Mouse (Mus musculus) neural tube, embryonic 14.5 days (tissue): ENCODE measurements around the gene Prickle1. TPM values are rescaled to one million over a fixed set of nuclear protein-coding genes. Genes with fewer than 3 reads are reported as not detected.

ENCODE experiments used
- ATAC-seq: fragments of 200-750 bp; cut with Nextera tagmentation; 2 replicates; pipeline ENCODE4 v1.8.0; 2017; ENCODE audit warnings: low read depth, mild to moderate bottlenecking, moderate TSS enrichment, moderate library complexity
- H3K27ac ChIP-seq: fragments of 300-500 bp; sonication (generic); 2 replicates; pipeline ENCODE4 v1.5.1; 2014; ENCODE audit warnings: low read depth, mild to moderate bottlenecking, control low read depth, low read length, moderate library complexity, mixed read lengths
- H3K27me3 ChIP-seq: fragments of 300-500 bp; sonication (generic); 2 replicates; pipeline ENCODE4 v1.6.1; 2014; ENCODE audit warnings: low read length; ENCODE audit not compliant: control insufficient read depth, insufficient read depth
- H3K36me3 ChIP-seq: fragments of 300-500 bp; sonication (generic); 2 replicates; pipeline ENCODE4 v1.6.1; 2014; ENCODE audit warnings: low read length, mixed read lengths; ENCODE audit not compliant: control insufficient read depth, insufficient read depth
- H3K4me1 ChIP-seq: fragments of 300-500 bp; sonication (generic); 2 replicates; pipeline ENCODE4 v1.6.1; 2014; ENCODE audit warnings: low read length; ENCODE audit not compliant: control insufficient read depth, insufficient read depth
- H3K4me2 ChIP-seq: fragments of 300-500 bp; sonication (generic); 2 replicates; pipeline ENCODE4 v1.6.1; 2014; ENCODE audit warnings: mild to moderate bottlenecking, low read depth, low read length, control low read depth
- H3K4me3 ChIP-seq: fragments of 300-500 bp; sonication (generic); 2 replicates; pipeline ENCODE4 v1.5.1; 2014; ENCODE audit warnings: low read depth, low read length, control low read depth, mixed read lengths
- H3K9ac ChIP-seq: fragments of 300-500 bp; sonication (generic); replicated peaks from 2 replicates; pipeline ENCODE4 v1.6.1; 2014; ENCODE audit warnings: low read depth, mild to moderate bottlenecking, control low read depth, low read length, mixed read lengths
- H3K9me3 ChIP-seq: fragments of 300-500 bp; sonication (generic); 2 replicates; pipeline ENCODE4 v1.6.1; 2016; ENCODE audit warnings: low read length; ENCODE audit not compliant: control insufficient read depth
- WGBS: fragments of 180-500 bp; shearing (Covaris S2); extraction: QIAGEN DNeasy Blood & Tissue Kit; methylation state at CpG from one replicate; pipeline ENCODE4 v1.1.7; 2014; 5-methylcytosine and 5-hydroxymethylcytosine counted together
- polyA plus RNA-seq: library from polyadenylated mRNA; unstranded; fragments of >200 nt; fragmentation: Nextera tagmentation; extraction: Ambion mirVana; gene quantifications from 2 replicates; pipeline ENCODE4 v1.2.1, GENCODE M21; 2014

Gene Prickle1
- polyA plus RNA-seq, 1 experiment from 2014 or later = 26.9 TPM

- H3K4me2 ChIP-seq = no peak overlapping the region
- no peaks in the 10 kb centered on the region for H3K4me1 ChIP-seq
- no peaks in the 10 kb centered on the region for H3K27me3 ChIP-seq
- no peak overlapping the region for H3K4me3 ChIP-seq
- 78% methylated on average over 21 of the region's 21 CpGs for WGBS
- H3K36me3 ChIP-seq = no peaks in the 10 kb centered on the region
- no peak overlapping the region for H3K9ac ChIP-seq
- no peak overlapping the region for H3K27ac ChIP-seq
- no peak for ATAC-seq
- H3K9me3 ChIP-seq = no peaks in the 10 kb centered on the region
Measured at GRCm38 (mm10) chr15:93538551-93539205, 57.0 kb downstream of the Prickle1 start.

- Histone ChIP-seq H3K4me1 (no peaks in the 10 kb centered on the region), H3K27ac (no peak overlapping the region), H3K4me3 (no peak overlapping the region), H3K4me2 (no peak overlapping the region), H3K9me3 (no peaks in the 10 kb centered on the region), H3K27me3 (no peaks in the 10 kb centered on the region), H3K36me3 (no peaks in the 10 kb centered on the region), H3K9ac (no peak overlapping the region)
- WGBS = 71% methylated on average over 7 of the region's 7 CpGs
- ATAC-seq = no peak
Measured at GRCm38 (mm10) chr15:93537745-93538144, 57.9 kb downstream of the Prickle1 start.

- no peak for ATAC-seq
- Histone ChIP-seq H3K9me3 (no peaks in the 10 kb centered on the region), H3K4me1 (0 out of 2 replicates have a peak, but pooled peaks cover 3% of the 10 kb centered on the region), H3K27me3 (no peaks in the 10 kb centered on the region), H3K4me2 (no peak overlapping the region), H3K27ac (no peak overlapping the region), H3K9ac (no peak overlapping the region), H3K36me3 (no peaks in the 10 kb centered on the region), H3K4me3 (no peak overlapping the region)
- WGBS = 77% methylated on average over 4 of the region's 4 CpGs
Measured at GRCm38 (mm10) chr15:93536191-93536590, 59.5 kb downstream of the Prickle1 start.

GRCm38 (mm10) chr15:93530703-93531032 lies 65.0 kb downstream of the Prickle1 start:
- H3K4me3 ChIP-seq = no peak overlapping the region
- WGBS = 72% methylated on average over 3 of the region's 3 CpGs
- no peak overlapping the region for H3K4me2 ChIP-seq
- no peaks in the 10 kb centered on the region for H3K27me3 ChIP-seq
- H3K4me1 ChIP-seq = 0 out of 2 replicates have a peak, but pooled peaks cover 3% of the 10 kb centered on the region
- H3K9me3 ChIP-seq = no peaks in the 10 kb centered on the region
- H3K27ac ChIP-seq = no peak overlapping the region
- no peak for ATAC-seq
- H3K9ac ChIP-seq = no peak overlapping the region
- H3K36me3 ChIP-seq = no peaks in the 10 kb centered on the region

GRCm38 (mm10) chr15:93529831-93530702 lies 65.6 kb downstream of the Prickle1 start:
- H3K4me1 ChIP-seq = 0 out of 2 replicates have a peak, but pooled peaks cover 3% of the 10 kb centered on the region
- H3K27me3 ChIP-seq = no peaks in the 10 kb centered on the region
- H3K4me3 ChIP-seq = no peak overlapping the region
- no peak overlapping the region for H3K27ac ChIP-seq
- 16% methylated on average over 12 of the region's 12 CpGs for WGBS
- ATAC-seq = no peak
- no peaks in the 10 kb centered on the region for H3K9me3 ChIP-seq
- no peak overlapping the region for H3K4me2 ChIP-seq
- no peaks in the 10 kb centered on the region for H3K36me3 ChIP-seq
- no peak overlapping the region for H3K9ac ChIP-seq

DNA sequence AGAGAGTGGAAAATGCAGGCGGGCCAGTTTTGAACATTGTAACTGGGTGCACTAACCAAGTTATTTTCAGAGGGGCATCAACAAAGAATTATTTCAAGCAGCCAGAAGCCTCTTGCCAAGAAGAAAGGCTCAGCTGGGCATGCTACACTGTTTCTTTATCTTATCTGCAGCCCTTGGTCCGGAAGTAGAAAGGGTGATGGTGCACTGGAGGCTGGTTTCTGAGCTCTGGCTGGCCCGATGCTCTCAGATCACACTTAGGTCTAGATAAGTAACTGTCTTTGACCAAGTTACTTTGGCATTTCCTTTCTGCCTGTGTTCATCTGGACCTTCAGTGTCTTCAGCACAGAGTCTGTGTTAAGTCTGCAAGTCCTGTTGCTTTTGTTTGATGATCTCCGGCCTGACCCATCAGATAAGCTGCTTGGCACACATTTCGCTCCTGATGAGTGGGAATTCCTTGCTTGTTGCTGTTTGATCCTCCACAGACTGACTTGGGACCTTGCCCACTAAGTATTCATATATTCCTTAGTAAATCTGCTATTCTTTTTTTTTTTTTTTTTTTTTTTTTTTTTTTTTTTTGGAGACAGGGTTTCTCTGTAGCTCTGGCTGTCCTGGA lies 70.3 kb downstream of the Prickle1 start:
- WGBS = 92% methylated on average over 5 of the region's 5 CpGs
- H3K4me3 ChIP-seq = no peak overlapping the region

DNA sequence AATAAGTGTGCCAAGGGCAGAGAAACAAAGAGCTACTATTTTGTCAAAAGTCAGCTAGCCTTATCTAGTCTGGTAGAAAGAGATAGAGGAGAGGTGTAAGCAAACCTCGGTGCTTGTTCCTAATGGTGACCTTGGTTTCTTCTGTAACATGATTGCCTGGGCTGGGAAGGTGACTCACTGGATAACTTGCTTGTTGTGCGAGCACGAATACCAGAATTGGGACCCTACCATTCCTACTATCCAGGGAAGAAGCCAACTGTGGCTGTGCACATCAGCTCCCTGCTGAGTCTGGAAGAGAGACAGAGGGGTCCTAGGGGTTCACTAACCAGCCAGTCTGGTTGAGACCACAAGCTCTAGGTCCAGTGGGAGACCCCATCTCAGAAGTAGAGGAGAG lies 73.9 kb downstream of the Prickle1 start:
- WGBS = 36% methylated on average over 3 of the region's 3 CpGs
- H3K27me3 ChIP-seq = peaks cover 3% of the 10 kb centered on the region; the same call in 1 of the 2 replicates

More for the DNA sequence above, 70.3 kb downstream of the Prickle1 start:
- Histone ChIP-seq H3K4me1 (no peaks in the 10 kb centered on the region), H3K9me3 (no peaks in the 10 kb centered on the region), H3K36me3 (no peaks in the 10 kb centered on the region), H3K27me3 (no peaks in the 10 kb centered on the region), H3K4me2 (no peak overlapping the region), H3K9ac (no peak overlapping the region), H3K27ac (no peak overlapping the region)
- no peak for ATAC-seq

DNA sequence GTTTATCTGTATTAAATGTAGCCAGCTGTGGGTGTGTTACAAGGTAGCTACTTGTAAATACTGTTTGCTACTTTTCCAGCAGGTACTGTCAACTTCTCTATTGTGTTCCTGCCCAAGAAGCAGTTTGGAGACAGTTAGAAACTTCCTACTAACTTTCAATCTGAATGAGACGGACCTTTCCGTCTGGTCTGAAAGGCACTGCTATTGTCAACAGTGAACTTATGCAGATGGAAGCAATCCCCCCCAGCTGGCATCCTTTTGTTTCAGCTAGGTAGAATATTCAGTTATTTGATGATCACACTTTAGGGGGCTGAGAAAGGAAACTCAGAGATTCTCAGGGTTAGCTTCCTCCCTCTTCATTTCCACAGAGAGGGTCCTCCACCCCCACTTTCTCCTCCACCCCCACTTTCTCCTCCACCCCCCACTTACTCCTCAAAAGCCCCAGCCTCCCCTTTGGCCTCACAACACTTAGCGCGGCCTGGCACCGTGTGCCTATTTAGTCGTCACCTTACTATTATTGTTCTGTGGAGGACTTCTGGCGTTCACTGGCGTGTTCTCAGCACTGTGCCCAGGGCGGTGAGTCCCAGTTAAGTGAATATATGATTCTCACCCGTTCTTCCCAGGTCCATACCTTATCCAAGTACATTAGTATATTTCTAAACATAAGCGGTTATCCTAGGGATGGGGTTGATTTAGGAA lies 74.5 kb downstream of the Prickle1 start:
- 30% methylated on average over 11 of the region's 11 CpGs for WGBS
- Histone ChIP-seq H3K4me2 (no peak overlapping the region), H3K27me3 (peaks cover 3% of the 10 kb centered on the region; the same call in 1 of the 2 replicates), H3K4me3 (no peak overlapping the region), H3K4me1 (peaks cover 15% of the 10 kb centered on the region), H3K9me3 (no peaks in the 10 kb centered on the region), H3K9ac (no peak overlapping the region), H3K36me3 (no peaks in the 10 kb centered on the region), H3K27ac (no peak overlapping the region)
- no peak for ATAC-seq

More for the DNA sequence above, 73.9 kb downstream of the Prickle1 start:
- ATAC-seq = no peak
- no peak overlapping the region for H3K27ac ChIP-seq
- no peaks in the 10 kb centered on the region for H3K9me3 ChIP-seq
- H3K4me3 ChIP-seq = no peak overlapping the region
- peaks cover 15% of the 10 kb centered on the region for H3K4me1 ChIP-seq
- no peak overlapping the region for H3K9ac ChIP-seq
- H3K36me3 ChIP-seq = no peaks in the 10 kb centered on the region
- H3K4me2 ChIP-seq = no peak overlapping the region
